Mouse (Mus musculus) CH12.LX (cell line): ENCODE results near the gene Rgs7. TPM values are rescaled to one million over a fixed set of nuclear protein-coding genes. Genes with fewer than 3 reads are reported as not detected.

Experiments
- DNase-seq: peaks from one replicate; pipeline ENCODE4 v3.0.0-alpha.2; 2013; ENCODE audit errors: extremely low read depth
- H3K27ac ChIP-seq: 2 replicates; pipeline ENCODE4 v1.5.1; 2012; ENCODE audit warnings: low read depth, mild to moderate bottlenecking, control low read depth, moderate library complexity; ENCODE audit not compliant: insufficient read depth
- H3K27me3 ChIP-seq: replicated peaks from 2 replicates; pipeline ENCODE3; 2012; ENCODE audit warnings: inconsistent platforms
- H3K36me3 ChIP-seq, 2 experiments: replicated peaks in 1 of 2; 2 replicates each; pipeline versions ENCODE3 to v1.6.1; 2012; ENCODE audit warnings: inconsistent platforms in 1 of 2, low read length in 1 of 2, mild to moderate bottlenecking in 1 of 2, mixed read lengths in 1 of 2, moderate library complexity in 1 of 2; ENCODE audit not compliant: control insufficient read depth in 1 of 2, insufficient read depth in 1 of 2
- H3K4me1 ChIP-seq, 2 experiments: 2 replicates each; pipeline ENCODE4 v1.6.1; 2012; ENCODE audit warnings: inconsistent platforms in 1 of 2, moderate library complexity in 1 of 2; ENCODE audit not compliant: insufficient read depth in 2 of 2, control insufficient read depth in 1 of 2
- H3K4me2 ChIP-seq: 2 replicates; pipeline ENCODE4 v1.6.1; 2012; ENCODE audit warnings: low read depth, mild to moderate bottlenecking, control low read depth; ENCODE audit not compliant: poor library complexity, insufficient read depth, severe bottlenecking
- H3K4me3 ChIP-seq, 3 experiments: fragments of 150-350 bp in 1 of 3; sonication (generic) in 1 of 3; replicated peaks in 1 of 3; 2 replicates each; pipeline versions ENCODE3 to v1.5.1; 2011 to 2012; ENCODE audit warnings: low read depth in 2 of 3, low read length in 2 of 3, mild to moderate bottlenecking in 2 of 3, moderate library complexity in 2 of 3, control low read depth in 1 of 3, improper control_type of control experiment in 1 of 3, inconsistent platforms in 1 of 3, mixed read lengths in 1 of 3; ENCODE audit not compliant: poor library complexity in 1 of 3
- H3K79me2 ChIP-seq: replicated peaks from 2 replicates; pipeline ENCODE4 v1.6.1; 2012; ENCODE audit warnings: mild to moderate bottlenecking, moderate library complexity; ENCODE audit not compliant: control insufficient read depth, poor library complexity, insufficient read depth, severe bottlenecking; ENCODE audit errors: extremely low read depth
- H3K9ac ChIP-seq: 2 replicates; pipeline ENCODE4 v1.6.1; 2012; ENCODE audit warnings: low read depth, mild to moderate bottlenecking, control low read depth, moderate library complexity; ENCODE audit not compliant: insufficient read depth
- H3K9me3 ChIP-seq: replicated peaks from 2 replicates; pipeline ENCODE3; 2012; ENCODE audit warnings: low read length, inconsistent platforms, mixed read lengths
- BHLHE40 ChIP-seq: IDR thresholded peaks from 2 replicates; pipeline ENCODE4 v1.6.1; 2011; ENCODE audit warnings: mild to moderate bottlenecking, low read depth, low read length, improper control_type of control experiment
- GABPA ChIP-seq: IDR thresholded peaks from 2 replicates; pipeline ENCODE4 v1.6.1; 2012; ENCODE audit warnings: low read depth, low read length, improper control_type of control experiment, inconsistent platforms; ENCODE audit not compliant: insufficient replicate concordance
- IRF4 ChIP-seq: IDR thresholded peaks from 2 replicates; pipeline ENCODE4 v1.6.1; 2014; ENCODE audit warnings: low read depth, mild to moderate bottlenecking, inconsistent platforms, low read length, improper control_type of control experiment
- JUN ChIP-seq: IDR thresholded peaks from 2 replicates; pipeline ENCODE4 v1.6.1; 2011; ENCODE audit warnings: low read depth, mild to moderate bottlenecking, low read length, improper control_type of control experiment, moderate library complexity; ENCODE audit not compliant: insufficient read depth
- JUND ChIP-seq: conservative IDR thresholded peaks from 2 replicates; pipeline ENCODE4 v1.6.1; 2011; ENCODE audit warnings: low read depth, low read length, improper control_type of control experiment
- KAT2A ChIP-seq: IDR thresholded peaks from 2 replicates; pipeline ENCODE4 v1.6.1; 2012; ENCODE audit warnings: low read length, improper control_type of control experiment, inconsistent platforms; ENCODE audit not compliant: insufficient replicate concordance
- MAFK ChIP-seq: IDR thresholded peaks from 2 replicates; pipeline ENCODE4 v1.6.1; 2011; ENCODE audit warnings: low read length, improper control_type of control experiment; ENCODE audit not compliant: insufficient replicate concordance
- MEF2A ChIP-seq: IDR thresholded peaks from 2 replicates; pipeline ENCODE4 v1.6.1; 2014; ENCODE audit warnings: low read depth, mild to moderate bottlenecking, inconsistent platforms, low read length, improper control_type of control experiment, borderline replicate concordance
- MXI1 ChIP-seq: IDR thresholded peaks from 2 replicates; pipeline ENCODE4 v1.6.1; 2011; ENCODE audit warnings: mild to moderate bottlenecking, low read depth, low read length, improper control_type of control experiment
- NRF1 ChIP-seq: IDR thresholded peaks from 2 replicates; pipeline ENCODE4 v1.6.1; 2014; ENCODE audit warnings: low read depth, mild to moderate bottlenecking, inconsistent platforms, low read length, improper control_type of control experiment, moderate library complexity
- POLR2AphosphoS2 ChIP-seq: IDR thresholded peaks from 2 replicates; pipeline ENCODE4 v1.6.1; 2011; ENCODE audit warnings: low read depth, low read length, improper control_type of control experiment
- SIN3A ChIP-seq: IDR thresholded peaks from 2 replicates; pipeline ENCODE4 v1.6.1; 2012; ENCODE audit warnings: low read length, improper control_type of control experiment, inconsistent platforms
- SMC3 ChIP-seq: IDR thresholded peaks from 2 replicates; pipeline ENCODE4 v1.6.1; 2011; ENCODE audit warnings: low read depth, low read length, improper control_type of control experiment
- USF1 ChIP-seq: IDR thresholded peaks from 2 replicates; pipeline ENCODE4 v1.6.1; 2014; ENCODE audit warnings: low read depth, mild to moderate bottlenecking, inconsistent platforms, low read length, improper control_type of control experiment
- USF2 ChIP-seq: conservative IDR thresholded peaks from 2 replicates; pipeline ENCODE4 v1.6.1; 2011; ENCODE audit warnings: low read depth, low read length, improper control_type of control experiment
- ZC3H11A ChIP-seq: IDR thresholded peaks from 2 replicates; pipeline ENCODE4 v1.6.1; 2012; ENCODE audit warnings: low read depth, mild to moderate bottlenecking, inconsistent platforms, low read length, improper control_type of control experiment
- ZKSCAN1 ChIP-seq: IDR thresholded peaks from 2 replicates; pipeline ENCODE4 v1.6.1; 2012; ENCODE audit warnings: low read depth, inconsistent platforms, low read length, improper control_type of control experiment, borderline replicate concordance
- ZMIZ1 ChIP-seq: IDR thresholded peaks from 2 replicates; pipeline ENCODE4 v1.6.1; 2012; ENCODE audit warnings: low read depth, mild to moderate bottlenecking, inconsistent platforms, low read length, improper control_type of control experiment
- ZNF384 ChIP-seq: IDR thresholded peaks from 2 replicates; pipeline ENCODE4 v1.6.1; 2012; ENCODE audit warnings: low read depth, low read length, improper control_type of control experiment, inconsistent platforms
- dilution Hi-C: fragments of 300-500 bp; cut with MboI; formaldehyde crosslinking; loops from 2 replicates; pipeline ENCODE4 v1.14.3; 2020; ENCODE audit warnings: low sequenced_read_pairs; ENCODE audit not compliant: extremely low pct_unique_long_range_greater_than_20kb, extremely low pct_ligation_motif_present
- in situ Hi-C: fragments of 300-500 bp; cut with MboI; formaldehyde crosslinking; loops from 3 replicates; pipeline ENCODE4 v1.14.3; 2019; ENCODE audit warnings: low sequenced_read_pairs, low pct_ligation_motif_present, low pct_unique_long_range_greater_than_20kb, mixed read lengths
- polyA plus RNA-seq: library from polyadenylated mRNA; unstranded; fragments of >175 nt; gene quantifications from 2 replicates; pipeline ENCODE4 v1.2.1, GENCODE M21; 2012; ENCODE audit warnings: low read depth; ENCODE audit not compliant: insufficient read length
- total RNA-seq, 2 experiments: library from RNA; depleted of rRNA; stranded (reverse); fragments of 300-350 nt in 1 of 2; fragments of >200 nt in 1 of 2; gene quantifications; 2 replicates each; pipeline ENCODE4 v1.2.3; 2012 to 2014

Gene Rgs7
- total and polyA plus RNA-seq, 3 experiments = 0.04 to 0.30 (median 0.09) TPM

DNA sequence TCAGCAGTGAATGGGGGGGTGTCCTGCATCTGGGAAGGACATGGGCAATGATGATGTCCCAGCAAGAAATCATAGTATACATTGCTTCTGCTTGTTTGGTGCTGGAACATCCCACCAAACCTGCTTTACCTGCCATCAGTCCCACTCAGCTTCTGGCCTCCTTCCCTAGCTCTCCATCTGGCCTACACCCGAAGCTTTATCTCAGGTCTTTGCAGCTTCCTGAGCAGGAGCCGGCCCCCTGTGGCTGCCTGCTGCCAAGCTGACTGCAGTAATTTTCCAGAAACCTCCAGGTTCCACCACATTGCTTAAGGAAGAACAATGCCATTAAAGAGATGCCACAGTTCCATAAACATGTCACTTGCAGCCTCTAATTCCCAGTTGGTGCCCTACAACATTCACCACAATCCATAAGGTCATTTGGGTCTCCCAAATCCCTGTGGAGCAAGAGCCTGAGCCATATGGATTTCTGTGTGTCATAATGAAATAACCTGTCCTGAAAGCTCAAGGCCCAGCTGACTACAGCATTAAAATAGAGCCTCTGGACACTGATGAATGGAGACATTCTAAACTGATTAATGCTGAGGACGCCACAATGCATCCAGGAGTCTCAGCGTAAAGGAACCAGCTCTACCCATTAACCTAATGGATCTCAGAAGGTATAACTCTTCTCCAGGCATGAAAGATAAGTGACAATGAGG lies 60.8 kb downstream of the Rgs7 start:
- dilution Hi-C loops = no loop called here
- Histone ChIP-seq H3K4me1 (0 out of 4 replicates have a peak, but pooled peaks cover 0 to 4% of the 10 kb centered on the region in 2 experiments), H3K9me3 (no peaks in the 10 kb centered on the region), H3K79me2 (no peaks in the 10 kb centered on the region), H3K27ac (no peak overlapping the region), H3K4me2 (no peak overlapping the region), H3K9ac (no peak overlapping the region), H3K4me3 (no peak overlapping the region), H3K36me3 (no peaks in the 10 kb centered on the region), H3K27me3 (no peaks in the 10 kb centered on the region)
- in situ Hi-C loops = no loop called here
- no peak for DNase-seq
- TF ChIP-seq IRF4 (no peak), USF1 (no peak), POLR2AphosphoS2 (no peak), MAFK (no peak), NRF1 (no peak), ZNF384 (no peak), JUND (no peak), SIN3A (no peak), BHLHE40 (no peak)

DNA sequence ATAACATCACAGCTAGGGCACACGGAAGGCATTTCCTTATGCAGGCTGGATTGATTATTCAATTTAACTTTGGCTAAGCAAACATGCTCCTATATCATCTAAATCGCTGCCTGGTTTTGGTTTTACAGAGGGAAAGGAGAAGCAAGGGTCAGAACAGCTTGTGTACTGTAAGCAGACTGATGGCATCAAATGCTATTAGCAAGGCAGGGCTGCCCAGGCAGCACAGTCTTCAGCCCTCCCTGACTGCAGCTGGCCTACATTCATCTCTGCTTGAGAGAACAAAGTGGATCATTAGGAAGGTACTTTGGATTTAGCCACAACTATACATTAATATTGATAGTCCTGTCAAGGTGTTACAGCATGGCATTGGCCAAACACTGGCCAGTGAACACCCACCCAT lies 65.2 kb downstream of the Rgs7 start:
- Histone ChIP-seq H3K36me3 (no peaks in the 10 kb centered on the region), H3K27ac (no peak overlapping the region), H3K4me1 (0 out of 4 replicates have a peak, but pooled peaks cover 0 to 4% of the 10 kb centered on the region in 2 experiments), H3K9ac (no peak overlapping the region), H3K27me3 (no peaks in the 10 kb centered on the region), H3K4me3 (no peak overlapping the region), H3K4me2 (no peak overlapping the region), H3K79me2 (no peaks in the 10 kb centered on the region), H3K9me3 (no peaks in the 10 kb centered on the region)
- in situ Hi-C loops (no loop called here), dilution Hi-C loops (no loop called here)
- no peak for TF ChIP-seq KAT2A
- TF ChIP-seq GABPA = no peak
- no peak for TF ChIP-seq MEF2A
- no peak for TF ChIP-seq BHLHE40
- TF ChIP-seq POLR2AphosphoS2 = no peak
- TF ChIP-seq SMC3 = no peak
- TF ChIP-seq ZC3H11A = no peak
- no peak for TF ChIP-seq USF2
- no peak for TF ChIP-seq ZMIZ1
- TF ChIP-seq MXI1 = no peak
- TF ChIP-seq ZKSCAN1 = no peak
- TF ChIP-seq JUN = no peak
- no peak for TF ChIP-seq MAFK
- no peak for DNase-seq
